Mouse (Mus musculus) cerebellum, adult 8-10 months (tissue): Measurements from ENCODE around the gene Ldb2.

Experiments used
- DNase-seq: peaks from one replicate; pipeline ENCODE4 v3.0.0; 2022

Ldb2 gene

GRCm38 (mm10) chr5:44635546-44635945, 163.9 kb downstream of the Ldb2 start:
- DNase-seq = no peak

DNA sequence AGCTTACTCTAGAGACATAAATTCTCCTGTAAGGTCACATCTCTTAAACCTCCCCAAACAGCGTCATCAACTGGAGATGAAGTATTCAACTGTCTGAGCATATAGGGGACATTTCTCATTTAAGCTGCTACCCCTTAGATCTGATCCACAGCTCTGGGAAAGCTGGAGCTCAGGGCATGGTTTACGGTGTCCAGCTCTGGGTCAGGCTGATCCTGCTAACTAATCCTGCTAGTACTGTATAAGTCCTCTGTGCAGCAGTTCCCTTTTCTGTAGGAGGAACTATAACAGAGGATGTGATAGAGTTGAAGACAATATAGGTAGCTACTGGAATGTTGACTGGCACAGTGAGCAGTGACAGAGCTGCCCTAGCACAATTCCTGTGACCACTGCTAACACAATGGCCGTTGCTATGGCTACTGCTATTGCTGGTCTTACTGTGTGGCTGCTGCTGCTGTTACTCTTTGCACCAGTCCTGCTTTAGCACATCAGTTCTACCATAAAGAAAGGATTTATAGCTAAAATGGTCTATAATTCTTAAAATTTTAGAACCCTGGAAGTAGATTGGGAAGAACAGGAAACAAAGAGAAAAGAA, 170.3 kb downstream of the Ldb2 start:
- DNase-seq = no peak

GRCm38 (mm10) chr5:44627487-44627886, 172.0 kb downstream of the Ldb2 start:
- DNase-seq = no peak

GRCm38 (mm10) chr5:44626885-44627284, 172.6 kb downstream of the Ldb2 start:
- DNase-seq = no peak

- DNase-seq = no peak
Observed at GRCm38 (mm10) chr5:44626114-44626513, 173.4 kb downstream of the Ldb2 start.

GRCm38 (mm10) chr5:44615677-44616076, 183.8 kb downstream of the Ldb2 start:
- DNase-seq = no peak

GRCm38 (mm10) chr5:44608901-44609300, 190.6 kb downstream of the Ldb2 start:
- no peak for DNase-seq

DNA sequence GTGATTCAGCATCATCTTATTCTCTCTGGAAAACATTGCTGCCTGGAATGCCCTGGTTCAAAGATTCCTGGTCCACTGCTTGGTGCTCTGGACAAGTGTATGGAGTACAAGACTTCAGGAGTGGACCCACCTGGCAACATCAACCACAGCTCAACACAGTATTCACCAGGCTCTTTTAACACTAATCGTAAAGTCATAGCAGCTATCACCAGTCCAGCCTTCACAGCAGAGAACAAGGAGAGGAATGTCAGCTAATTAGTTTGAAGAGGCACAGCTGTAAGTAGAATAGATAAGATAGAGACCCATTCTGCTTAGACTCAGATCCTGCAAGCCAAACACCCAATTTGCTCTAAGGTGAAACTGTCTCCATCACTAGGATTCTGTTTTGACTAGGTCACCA, 198.1 kb downstream of the Ldb2 start:
- no peak for DNase-seq

GRCm38 (mm10) chr5:44593522-44594218, 205.8 kb downstream of the Ldb2 start:
- no peak for DNase-seq

DNA sequence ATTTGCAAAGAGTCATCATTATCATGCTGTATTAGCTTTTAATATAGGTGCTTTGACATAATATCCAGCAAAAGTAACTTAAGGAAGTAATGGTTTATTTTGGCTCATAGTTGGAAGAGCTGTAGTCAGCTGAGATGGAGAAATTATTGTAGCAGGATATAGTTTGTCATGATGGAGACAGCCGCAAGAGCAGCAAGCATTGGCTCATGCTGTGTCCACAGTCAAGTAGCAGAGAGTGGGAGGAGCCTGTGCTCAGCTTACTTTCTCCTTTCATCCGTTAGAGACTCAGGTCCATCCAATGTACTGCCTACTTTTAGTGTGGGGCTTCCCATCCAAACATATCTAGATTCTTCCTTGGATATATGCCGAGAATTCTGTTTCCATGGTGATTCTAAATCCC, 208.7 kb downstream of the Ldb2 start:
- no peak for DNase-seq

DNA sequence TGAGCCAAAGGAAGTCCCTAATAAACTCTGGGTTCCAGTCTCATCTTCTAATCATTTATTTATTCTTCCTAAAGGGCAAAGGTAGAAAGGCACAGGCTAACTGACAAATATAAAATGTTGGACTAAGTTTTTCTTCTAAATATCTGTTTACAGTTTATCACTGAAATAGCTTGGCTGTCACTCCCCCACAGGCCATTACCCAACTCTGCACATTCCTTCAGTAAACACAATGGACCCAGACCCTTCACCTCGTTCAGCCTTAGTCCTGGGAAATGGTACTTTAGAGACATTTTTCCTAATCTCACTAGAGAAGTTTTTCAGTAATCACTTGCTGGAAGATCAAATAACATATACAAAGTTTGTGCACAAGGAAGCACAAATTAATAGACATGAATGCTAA, 210.2 kb downstream of the Ldb2 start:
- no peak for DNase-seq

- DNase-seq = no peak
Observed at GRCm38 (mm10) chr5:44586571-44586970, 212.9 kb downstream of the Ldb2 start.

- no peak for DNase-seq
Observed at GRCm38 (mm10) chr5:44579899-44580459, 219.5 kb downstream of the Ldb2 start.

DNA sequence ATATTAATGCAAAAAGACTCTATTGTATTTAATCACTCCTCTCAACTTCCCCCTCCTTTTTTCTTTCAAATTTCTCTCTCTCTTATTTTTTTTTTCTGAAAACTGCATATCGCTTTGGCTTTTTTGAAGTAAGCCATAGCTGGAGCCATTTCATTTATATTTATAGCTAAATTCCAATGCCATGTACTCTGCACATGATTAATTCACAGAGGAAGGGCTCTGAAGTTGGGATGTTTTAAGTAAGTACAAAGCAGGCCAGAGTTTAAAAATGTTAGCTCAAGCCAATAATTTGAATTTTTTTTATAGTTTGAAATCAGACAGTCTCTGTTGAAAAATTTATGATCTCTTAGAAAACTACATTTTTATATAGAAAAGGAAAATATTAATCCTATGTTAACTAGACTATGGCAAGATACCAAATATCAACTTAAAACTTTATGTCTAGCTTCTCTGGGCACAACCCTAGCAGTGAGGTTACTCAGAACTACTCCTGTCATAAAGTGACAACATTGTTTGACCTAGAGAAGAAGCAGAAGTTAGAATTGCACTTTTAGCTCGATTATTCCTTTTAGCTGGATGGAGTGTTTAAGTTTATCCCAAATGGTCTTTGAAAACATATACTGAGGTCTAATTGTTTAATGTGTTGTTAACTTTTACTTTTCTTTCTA, 222.7 kb downstream of the Ldb2 start:
- no peak for DNase-seq

DNA sequence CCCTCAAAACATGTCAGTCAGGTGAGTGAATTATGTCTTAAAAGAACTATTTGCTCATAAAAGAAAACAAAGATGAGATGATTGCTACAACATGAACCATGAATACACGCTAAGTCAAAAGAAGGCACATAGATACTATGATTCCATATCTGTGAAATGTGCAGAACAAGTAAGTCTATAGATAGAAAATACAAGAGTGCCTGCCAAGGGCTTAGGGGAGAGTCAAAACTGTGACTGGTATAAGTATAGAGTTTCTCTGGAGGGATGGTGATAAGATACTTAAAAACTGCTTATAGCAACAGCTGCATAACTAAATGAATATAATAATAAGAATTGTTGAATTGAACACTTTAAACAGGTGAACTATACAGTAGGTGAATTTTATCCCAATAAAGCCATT, 224.8 kb downstream of the Ldb2 start:
- no peak for DNase-seq

DNA sequence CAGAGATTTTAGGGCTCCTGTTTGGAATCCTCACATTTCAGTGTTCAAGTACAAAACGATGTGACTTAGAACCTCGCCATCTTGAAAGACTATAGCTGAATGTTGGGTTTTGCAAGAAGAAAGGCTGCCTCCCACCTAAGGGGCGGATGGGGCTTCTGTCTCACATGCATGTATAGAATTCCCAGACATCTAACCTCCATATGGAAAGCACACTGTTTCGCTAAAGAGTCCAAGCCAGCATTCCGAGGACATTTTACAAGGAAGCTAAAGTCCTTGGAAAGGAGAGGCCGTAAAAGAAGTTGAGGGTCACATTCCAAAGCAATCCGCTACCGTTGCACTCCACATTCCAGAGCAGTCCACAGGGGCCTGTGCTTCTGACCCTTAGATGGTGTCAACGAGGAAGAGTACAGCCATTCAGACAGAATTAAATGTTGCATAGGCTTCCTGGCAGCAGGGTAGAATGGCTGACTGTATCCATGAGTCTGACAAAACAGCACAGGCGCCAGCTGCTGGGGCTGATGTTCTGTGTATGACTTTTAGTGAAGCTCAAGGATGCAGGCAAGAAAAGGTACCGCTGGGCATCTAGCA, 245.6 kb downstream of the Ldb2 start:
- DNase-seq = no peak

DNA sequence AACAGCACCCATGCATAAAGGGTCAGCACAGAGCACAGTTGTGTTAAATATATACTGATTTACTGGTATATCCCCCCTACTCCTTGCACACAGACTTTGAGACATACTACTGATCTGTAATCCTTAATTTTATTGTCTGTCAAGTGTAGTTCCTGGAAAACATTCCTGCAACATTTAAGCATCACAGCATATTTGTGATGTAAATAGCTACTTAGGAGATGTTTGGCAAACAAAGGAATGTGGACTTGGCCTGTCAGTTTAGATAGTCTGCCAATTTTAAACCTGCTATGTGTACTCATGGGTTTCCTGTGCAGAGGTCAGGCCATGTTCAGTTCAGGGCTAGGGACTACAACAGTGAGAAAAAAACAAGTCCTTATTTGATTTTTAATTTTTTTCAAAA, 246.3 kb downstream of the Ldb2 start:
- DNase-seq = no peak

DNA sequence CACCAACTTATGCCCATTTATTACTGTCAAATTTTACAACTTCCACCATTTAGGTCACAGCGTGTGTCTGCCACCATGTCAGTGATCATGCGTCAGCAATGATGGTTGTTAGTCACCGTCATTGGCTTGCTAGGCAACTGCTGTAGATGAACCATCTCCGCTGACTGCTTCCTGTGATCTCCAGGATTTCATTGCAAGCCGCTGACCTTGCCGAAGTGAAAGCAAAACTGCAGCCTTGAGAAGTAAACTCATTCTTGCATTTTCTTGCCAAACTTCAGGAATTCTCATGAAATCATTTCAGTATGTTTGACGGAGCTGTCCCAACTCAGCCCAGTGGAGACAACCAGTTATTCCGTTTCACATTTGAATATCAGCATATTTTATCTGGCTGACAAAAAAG, 247.4 kb downstream of the Ldb2 start:
- DNase-seq = no peak

DNA sequence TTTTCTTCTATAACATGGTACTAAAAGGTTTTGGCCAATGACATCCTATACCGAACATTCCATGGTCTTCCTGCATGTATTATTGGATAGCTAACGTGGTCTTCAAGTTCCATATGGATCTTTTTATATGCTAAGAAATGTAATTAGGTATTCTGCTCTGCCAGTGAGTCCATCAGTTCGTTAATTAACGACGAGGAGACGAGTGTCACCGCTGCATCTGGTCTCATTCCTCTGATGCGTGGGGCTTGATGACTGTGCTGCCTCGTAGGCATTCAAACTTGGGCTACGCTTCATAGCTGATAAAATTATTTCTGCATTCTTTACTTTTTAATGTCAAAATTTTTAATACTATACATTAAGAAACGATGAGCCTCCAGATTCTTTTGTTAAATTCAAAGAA, 251.0 kb downstream of the Ldb2 start:
- DNase-seq = no peak

GRCm38 (mm10) chr5:44543472-44544132, 255.9 kb downstream of the Ldb2 start:
- DNase-seq = no peak

DNA sequence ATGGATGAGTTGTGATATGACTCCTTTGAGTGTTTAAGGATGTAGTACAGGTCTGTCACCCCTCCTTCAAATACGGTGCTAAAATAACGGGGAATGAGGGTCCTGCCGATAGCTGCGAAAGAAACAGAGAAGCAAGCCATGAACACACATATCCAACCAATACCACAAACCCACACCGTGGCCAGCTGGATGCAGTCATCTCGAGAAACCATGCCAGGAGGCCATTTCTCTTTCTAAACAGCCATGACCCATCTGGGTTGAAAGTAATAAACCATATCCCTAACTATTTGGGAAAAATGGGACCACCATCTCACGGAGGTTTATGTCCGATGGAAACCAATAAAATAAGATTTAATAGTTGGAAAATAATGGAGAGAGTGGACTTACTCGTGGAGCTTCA, 257.7 kb downstream of the Ldb2 start:
- no peak for DNase-seq

DNA sequence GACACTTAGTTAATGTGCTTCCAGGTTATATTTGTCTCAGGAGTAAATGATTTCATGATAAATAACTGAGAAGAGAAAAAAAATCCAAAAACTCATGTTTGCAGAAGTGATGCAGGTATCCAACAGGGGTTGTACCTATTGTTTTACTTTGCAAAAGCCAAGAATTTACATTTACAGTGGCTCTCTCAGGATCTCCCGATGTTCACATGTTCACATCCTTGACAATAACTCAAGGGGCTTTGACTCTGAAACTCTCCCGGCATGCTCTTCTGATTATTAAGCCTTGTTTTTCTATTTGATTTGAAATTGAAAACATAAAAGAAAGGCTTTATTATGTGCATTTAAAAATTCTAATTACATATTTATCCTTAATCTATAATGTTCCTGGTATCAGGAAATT, 260.8 kb downstream of the Ldb2 start:
- no peak for DNase-seq

DNA sequence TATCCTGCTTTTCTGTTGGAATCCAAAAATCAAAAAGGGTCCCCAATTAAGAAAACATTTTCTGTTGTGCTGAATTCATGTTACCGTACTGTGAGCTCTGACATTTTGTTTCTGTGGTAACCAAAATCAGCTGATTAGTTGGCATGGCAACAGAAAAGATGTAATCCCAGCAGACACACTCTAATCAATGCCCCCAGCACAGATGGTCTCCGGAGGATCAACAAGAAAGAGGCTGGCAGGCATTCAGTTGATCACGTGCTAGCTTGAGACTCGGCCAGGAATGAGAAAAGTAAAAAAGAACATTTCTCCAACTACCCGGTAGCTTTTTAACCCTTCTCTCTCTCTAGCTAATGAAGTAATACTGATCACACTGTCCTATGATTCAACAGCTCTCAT, 261.5 kb downstream of the Ldb2 start:
- peak; percentile 2 for DNase-seq
